Mouse (Mus musculus) adrenal gland, postnatal 0 days (tissue): ENCODE results near the gene Olfr787. TPM values are rescaled to one million over a fixed set of nuclear protein-coding genes. Genes with fewer than 3 reads are reported as not detected.

Experiments
- polyA plus RNA-seq: library from polyadenylated mRNA; unstranded; fragments of >200 nt; fragmentation: Nextera tagmentation; extraction: Ambion mirVana; gene quantifications from 2 replicates; pipeline ENCODE4 v1.2.1, GENCODE M21; 2015

Gene Olfr787
- polyA plus RNA-seq, result not detected in 2 replicates

GRCm38 (mm10) chr10:129461562-129461961 is at the start of gene Olfr787:
Gene Olfr787 (plus strand): TSS chr10:129461862.

GRCm38 (mm10) chr10:129427006-129427405 is 34.7 kb upstream of the Olfr787 start, which contains the start of gene Olfr786:
Gene Olfr786 (plus strand): TSS chr10:129427306.

GRCm38 (mm10) chr10:129470698-129471097 is 9.0 kb downstream of the Olfr787 start, which contains the start of gene Olfr788:
Gene Olfr788 (plus strand): TSS chr10:129470998.

GRCm38 (mm10) chr10:129484452-129484851 is 22.8 kb downstream of the Olfr787 start, which contains the start of gene Olfr789:
Gene Olfr789 (plus strand): TSS chr10:129484752.

GRCm38 (mm10) chr10:129498192-129498591 is 36.5 kb downstream of the Olfr787 start, which contains the start of gene Olfr790:
Gene Olfr790 (plus strand): TSS chr10:129498492.

Other genes starting within 250 kb of the Olfr787 start
- gene Olfr774, start 225.7 kb upstream of the Olfr787 start, polyA plus RNA-seq, result not detected in 2 replicates
- not detected in 2 replicates for gene Olfr775, start 213.4 kb upstream of the Olfr787 start, polyA plus RNA-seq
- gene Olfr776, start 202.7 kb upstream of the Olfr787 start, polyA plus RNA-seq, result not detected in 2 replicates
- not detected in 2 replicates for gene Olfr777, start 190.4 kb upstream of the Olfr787 start, polyA plus RNA-seq
- gene Olfr780, start 143.7 kb upstream of the Olfr787 start, polyA plus RNA-seq, result not detected in 2 replicates
- not detected in 2 replicates for gene Olfr781, start 133.0 kb upstream of the Olfr787 start, polyA plus RNA-seq
- not detected in 2 replicates for gene Olfr782, start 113.0 kb upstream of the Olfr787 start, polyA plus RNA-seq
- gene Olfr784, start 77.8 kb upstream of the Olfr787 start, polyA plus RNA-seq, result 0.04 TPM in 1 of 2 replicates, not detected in the other
- not detected in 2 replicates for gene Olfr785, start 56.4 kb upstream of the Olfr787 start, polyA plus RNA-seq
- not detected in 2 replicates for gene Olfr786, start 34.6 kb upstream of the Olfr787 start, polyA plus RNA-seq
- not detected in 2 replicates for gene Olfr788, start 9.1 kb downstream of the Olfr787 start, polyA plus RNA-seq
- not detected in 2 replicates for gene Olfr789, start 22.9 kb downstream of the Olfr787 start, polyA plus RNA-seq
- not detected in 2 replicates for gene Olfr790, start 36.6 kb downstream of the Olfr787 start, polyA plus RNA-seq
- gene Olfr791, start 59.9 kb downstream of the Olfr787 start, polyA plus RNA-seq, result not detected in 2 replicates
- not detected in 2 replicates for gene Olfr792, start 77.3 kb downstream of the Olfr787 start, polyA plus RNA-seq
- not detected in 2 replicates for gene Olfr794, start 105.8 kb downstream of the Olfr787 start, polyA plus RNA-seq
- gene Olfr796, start 150.7 kb downstream of the Olfr787 start, polyA plus RNA-seq, result not detected in 2 replicates
- gene Olfr798, start 166.1 kb downstream of the Olfr787 start, polyA plus RNA-seq, result not detected in 2 replicates
- gene Olfr799, start 175.6 kb downstream of the Olfr787 start, polyA plus RNA-seq, result not detected in 2 replicates
- not detected in 2 replicates for gene Olfr800, start 195.8 kb downstream of the Olfr787 start, polyA plus RNA-seq
- not detected in 2 replicates for gene Olfr801, start 212.0 kb downstream of the Olfr787 start, polyA plus RNA-seq
- gene Olfr802, start 226.3 kb downstream of the Olfr787 start, polyA plus RNA-seq, result 0.03 and 0.04 TPM in 2 replicates
- gene Olfr803, start 232.4 kb downstream of the Olfr787 start, polyA plus RNA-seq, result not detected in 2 replicates
- gene Olfr804, start 241.3 kb downstream of the Olfr787 start, polyA plus RNA-seq, result not detected in 2 replicates